Mouse (Mus musculus): ENCODE results near the gene Pbrm1. TPM values are rescaled to one million over a fixed set of nuclear protein-coding genes. Genes with fewer than 3 reads are reported as not detected.

Gene Pbrm1
- total RNA-seq, 2 experiments from 2014 or later, result 51.6 to 58.4 TPM

- no peak for DNase-seq
Observed at GRCm38 (mm10) chr14:31166827-31167226, 147.9 kb downstream of the Pbrm1 start.

- DNase-seq, result no peak
Observed at GRCm38 (mm10) chr14:31168425-31168824, 149.5 kb downstream of the Pbrm1 start, which contains the start of gene Stab1. Gene Stab1, minus strand, starts transcription at chr14:31168641.

GRCm38 (mm10) chr14:31169508-31169907 is 150.6 kb downstream of the Pbrm1 start:
- DNase-seq, result no peak

- no peak for DNase-seq
Observed at GRCm38 (mm10) chr14:31170963-31171362, 152.0 kb downstream of the Pbrm1 start.

Other genes starting within 250 kb of the Pbrm1 start
- gene Tmem110, start 193.5 kb upstream of the Pbrm1 start, total RNA-seq (2021), result 10 to 100 TPM; 19.7 to 23.9 TPM
- 1 to 10 TPM; 2.2 to 2.7 TPM for gene Mustn1, start 139.9 kb upstream of the Pbrm1 start, total RNA-seq (2021)
- not detected for gene Itih4, start 132.7 kb upstream of the Pbrm1 start, total RNA-seq (2021)
- 10 to 100 TPM; 23.5 to 25.9 TPM for gene Itih3, start 95.4 kb upstream of the Pbrm1 start, total RNA-seq (2021)
- not detected for gene Itih1, start 75.8 kb upstream of the Pbrm1 start, total RNA-seq (2021)
- gene Nek4, start 67.8 kb upstream of the Pbrm1 start, total RNA-seq (2021), result 10 to 100 TPM; 18.2 to 18.5 TPM
- 10 to 100 TPM; 46.4 to 50.6 TPM for gene Glt8d1, start 17.7 kb upstream of the Pbrm1 start, total RNA-seq (2021)
- 100 to 1,000 TPM; 169 to 190 TPM for gene Spcs1, start 17.5 kb upstream of the Pbrm1 start, total RNA-seq (2021)
- gene Gnl3, start within 50 bp of the Pbrm1 start, total RNA-seq (2021), result 10 to 100 TPM; 47.7 to 49.2 TPM
- gene Smim4, start 109.8 kb downstream of the Pbrm1 start, total RNA-seq (2021), result 10 to 100 TPM; 24.6 to 27.7 TPM
- gene Nt5dc2, start 111.9 kb downstream of the Pbrm1 start, total RNA-seq (2021), result 10 to 100 TPM; 12.4 to 13.6 TPM
- 10 to 100 TPM; 16.6 to 24.0 TPM for gene Stab1, start 149.5 kb downstream of the Pbrm1 start, total RNA-seq (2021)
- 1 to 10 TPM; 3.8 to 4.4 TPM for gene Tnnc1, start 189.2 kb downstream of the Pbrm1 start, total RNA-seq (2021)
- gene Nisch, start 197.8 kb downstream of the Pbrm1 start, total RNA-seq (2021), result 100 to 1,000 TPM; 458 to 488 TPM
- gene Sema3g, start 198.7 kb downstream of the Pbrm1 start, total RNA-seq (2021), result 1 to 10 TPM; 4.5 to 4.9 TPM
- 1 to 10 TPM; 3.5 to 3.6 TPM for gene Phf7, start 232.2 kb downstream of the Pbrm1 start, total RNA-seq (2021)
- 100 to 1,000 TPM; 132 to 134 TPM for gene Bap1, start 232.3 kb downstream of the Pbrm1 start, total RNA-seq (2021)

All from layer of hippocampus, postnatal 36 days (tissue).